Mouse (Mus musculus) A20 (cell line): ENCODE data around the gene Birc7.

Experiments
- DNase-seq: peaks from one replicate; pipeline ENCODE4 v3.0.0-alpha.2; 2011; ENCODE audit warnings: low read depth, low spot score

Gene Birc7

DNA sequence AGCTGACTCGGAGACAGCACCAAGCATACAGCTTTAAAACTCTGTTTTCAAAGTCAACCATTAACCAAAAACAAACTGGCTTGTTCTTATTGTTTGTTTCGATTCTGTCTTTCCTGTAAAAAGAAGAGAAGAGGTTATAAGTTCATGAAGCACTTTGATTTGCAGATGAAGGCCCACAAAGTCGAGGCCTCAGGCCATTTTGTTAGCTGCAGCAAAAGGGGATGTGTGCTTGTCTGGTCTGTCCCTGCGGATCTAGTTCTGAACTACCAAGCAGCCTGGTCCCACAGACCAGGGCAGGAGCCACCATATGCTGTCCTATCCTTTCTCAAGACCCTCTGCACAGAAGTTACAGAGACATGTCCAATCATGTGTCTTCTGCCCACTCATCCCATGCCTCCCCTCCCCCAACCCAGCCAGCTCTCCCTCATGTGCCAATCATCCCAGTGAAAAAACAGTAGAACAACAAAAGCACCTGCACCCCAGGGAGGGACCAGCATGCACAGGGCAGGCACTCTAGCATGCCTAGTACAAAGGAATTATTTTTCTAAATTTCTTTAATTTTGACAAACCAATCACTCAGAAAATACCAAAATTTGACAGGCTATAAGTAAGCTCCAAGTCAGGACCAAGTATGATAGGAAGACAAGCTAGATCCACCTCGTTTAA is 23.1 kb upstream of the Birc7 start:
- DNase-seq, result no peak

DNA sequence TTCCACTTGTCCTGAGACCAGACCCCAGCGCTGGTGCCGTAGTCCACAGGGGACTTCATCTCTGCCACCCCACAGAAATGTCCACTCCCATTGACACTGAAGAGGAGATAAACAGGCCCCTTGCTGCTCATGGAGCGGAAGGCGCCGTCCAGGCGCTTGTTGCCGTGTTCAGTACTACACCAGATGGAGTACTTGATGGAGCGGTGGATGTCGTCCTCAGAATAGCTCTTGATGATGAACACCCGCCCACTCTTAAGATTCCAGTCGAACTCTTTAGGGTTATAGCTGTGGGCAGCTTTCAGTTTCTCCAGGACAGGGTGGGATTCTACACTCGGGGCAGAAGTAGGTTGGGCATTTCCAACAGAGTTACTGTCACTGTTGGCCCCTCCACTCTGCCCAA is 17.9 kb upstream of the Birc7 start:
- DNase-seq, result no peak

DNA sequence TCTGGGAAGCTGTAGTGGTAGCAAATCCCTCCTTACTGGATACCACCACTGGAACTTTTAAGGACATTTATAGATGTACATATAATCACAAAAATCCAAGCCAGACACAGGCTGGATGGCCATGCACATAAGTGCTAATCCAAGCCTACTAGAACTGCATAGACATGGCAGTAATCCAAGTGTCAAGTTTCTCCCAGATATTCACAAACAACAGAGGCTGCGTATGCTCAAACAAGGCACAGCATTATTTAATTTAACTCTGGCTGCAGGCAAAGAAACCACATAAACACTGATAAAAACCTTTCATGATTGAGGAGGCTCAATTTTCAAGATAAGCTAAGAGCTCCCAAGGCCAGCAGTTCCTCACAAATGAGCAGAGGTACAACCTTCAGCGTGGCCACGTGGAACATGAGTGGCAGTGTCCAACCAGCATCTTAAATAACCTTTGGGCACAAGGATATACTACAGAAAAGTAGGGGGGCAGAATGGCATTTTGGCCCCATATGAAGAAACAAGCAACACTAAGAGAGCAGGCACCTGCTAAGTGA is 12.9 kb upstream of the Birc7 start:
- DNase-seq, result no peak

DNA sequence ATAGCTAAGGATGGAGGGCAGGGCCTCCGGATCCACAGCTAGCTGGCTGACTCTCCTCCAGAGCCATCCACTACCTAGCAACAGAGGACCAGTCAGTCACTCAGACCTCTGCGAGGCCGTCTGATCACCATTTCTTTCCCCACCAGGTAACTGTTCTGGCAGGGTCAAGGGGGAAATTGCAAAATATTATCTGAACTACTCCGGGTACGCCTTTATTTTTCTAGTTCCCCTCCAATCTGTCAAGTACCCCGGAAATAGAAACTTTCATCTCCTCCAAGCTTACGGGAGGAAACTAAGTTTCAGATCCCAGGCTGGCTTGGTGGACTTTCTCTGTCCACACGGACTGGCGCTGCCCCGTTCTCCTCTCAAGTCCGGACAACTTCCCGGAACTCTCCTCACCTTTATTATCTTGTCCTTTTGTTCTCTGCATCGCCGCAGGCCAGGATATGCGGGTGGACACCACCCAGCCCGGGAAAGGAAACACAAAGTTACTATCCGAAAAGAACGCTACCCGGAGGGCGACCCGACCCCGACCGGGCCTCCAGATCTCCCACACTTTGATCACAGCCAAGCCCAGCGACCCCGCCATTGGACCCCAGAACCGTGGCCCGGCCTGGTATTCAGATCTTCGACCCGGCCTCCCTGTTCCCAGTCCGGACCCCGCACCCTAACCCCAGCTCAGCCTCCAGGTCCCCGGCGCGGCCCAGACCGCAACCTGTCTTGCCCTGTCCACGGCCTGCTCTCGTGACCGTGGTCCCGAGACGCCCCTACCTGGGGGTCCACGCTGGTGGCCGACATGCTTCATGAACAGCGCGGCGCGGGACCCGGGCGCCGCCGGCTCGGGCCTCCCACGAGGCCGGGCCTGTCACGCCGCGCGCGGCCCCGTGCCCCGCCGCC is 8.7 kb upstream of the Birc7 start:
- DNase-seq, result peak; percentile 37

DNA sequence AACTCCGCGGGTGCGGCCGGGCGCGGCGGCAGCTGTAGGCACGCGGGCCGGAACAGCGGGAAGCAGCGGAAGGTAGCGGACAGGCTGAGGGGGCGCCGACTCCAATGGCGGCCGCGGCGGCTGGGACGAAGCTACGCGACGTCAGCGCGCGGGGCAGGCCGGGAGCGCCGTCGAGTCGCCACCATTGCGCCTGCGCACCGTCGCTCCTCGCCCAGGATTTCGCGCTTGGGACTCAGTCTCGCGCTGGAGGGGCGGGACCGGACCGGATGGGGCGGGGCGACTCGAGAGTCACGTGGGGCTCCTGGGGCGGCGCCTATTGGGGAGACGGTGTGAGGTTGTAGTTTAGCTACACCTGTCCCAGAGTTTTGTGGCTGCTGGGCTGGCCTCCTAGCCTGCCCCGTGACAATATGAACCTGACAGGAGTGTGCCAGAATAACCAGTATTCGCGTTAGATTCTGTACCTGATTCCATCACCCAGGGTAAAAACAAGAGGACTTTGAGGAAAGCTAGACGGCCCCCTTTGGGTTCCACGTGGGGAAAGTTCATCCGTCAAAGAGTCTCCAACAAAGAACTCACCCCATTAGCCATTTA is 7.9 kb upstream of the Birc7 start, which contains the start of gene Ythdf1:
Gene Ythdf1, minus strand, starts transcription at position 140 of the 591 bp plus-strand sequence.
- DNase-seq, result peak; percentile 96

DNA sequence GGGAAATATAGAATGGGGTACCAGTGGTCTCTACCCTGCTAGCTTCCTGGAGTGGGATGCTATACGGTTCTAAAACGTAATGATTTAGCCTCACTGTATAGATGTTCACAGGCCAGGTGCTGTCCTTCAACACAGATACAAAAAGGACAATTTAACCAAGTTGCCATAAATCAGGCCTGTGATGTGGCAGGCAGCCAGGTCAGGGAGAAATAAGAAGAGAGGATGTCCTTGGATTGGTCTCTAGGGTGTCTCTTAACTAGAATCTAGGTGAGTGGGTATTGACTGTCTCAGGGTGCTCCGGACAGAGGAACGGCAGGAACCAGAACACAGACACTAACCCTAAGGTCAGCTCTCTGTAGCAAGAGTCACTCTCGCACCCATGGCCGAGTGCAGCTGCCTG is 6.1 kb upstream of the Birc7 start:
- no peak for DNase-seq

DNA sequence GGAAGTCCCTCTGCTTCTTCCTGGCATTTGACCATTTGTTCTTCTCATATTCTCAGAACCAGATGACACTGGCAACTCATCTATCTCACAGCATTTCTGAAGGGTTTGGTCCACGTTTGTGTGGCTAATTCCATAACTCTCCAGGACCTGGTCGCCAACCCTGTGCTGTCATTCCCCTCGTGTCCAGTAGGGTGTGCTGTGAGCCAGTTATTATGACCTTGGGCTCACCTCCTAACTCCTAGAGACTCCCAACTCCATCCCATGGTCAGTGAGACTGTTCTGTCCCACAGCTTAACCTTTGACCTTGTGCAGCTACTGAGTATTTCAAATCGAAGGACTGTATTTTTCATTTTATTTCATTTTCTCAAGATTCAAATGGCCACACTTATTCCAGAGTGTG is 3.6 kb upstream of the Birc7 start:
- DNase-seq, result peak; percentile 51

DNA sequence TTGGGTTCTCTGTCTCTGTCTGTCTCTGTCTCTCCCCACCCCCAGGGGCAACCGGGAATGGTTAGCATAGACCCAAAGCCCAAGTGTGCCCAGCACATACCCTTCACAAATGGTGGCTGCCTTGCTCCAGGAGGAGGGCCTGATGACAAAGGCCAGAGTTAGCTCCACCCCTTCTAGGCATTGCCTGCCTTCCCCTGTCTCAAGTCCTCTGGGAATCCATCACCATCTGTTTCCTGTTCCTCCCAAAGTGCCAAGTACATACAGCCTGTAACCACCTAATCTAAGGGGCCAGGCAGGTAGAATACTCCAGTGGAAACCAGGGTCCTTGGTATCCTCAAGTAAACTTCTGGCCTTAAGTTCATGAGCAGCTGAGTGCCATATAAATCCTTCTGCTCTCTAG is 3.6 kb downstream of the Birc7 start:
- DNase-seq, result no peak

DNA sequence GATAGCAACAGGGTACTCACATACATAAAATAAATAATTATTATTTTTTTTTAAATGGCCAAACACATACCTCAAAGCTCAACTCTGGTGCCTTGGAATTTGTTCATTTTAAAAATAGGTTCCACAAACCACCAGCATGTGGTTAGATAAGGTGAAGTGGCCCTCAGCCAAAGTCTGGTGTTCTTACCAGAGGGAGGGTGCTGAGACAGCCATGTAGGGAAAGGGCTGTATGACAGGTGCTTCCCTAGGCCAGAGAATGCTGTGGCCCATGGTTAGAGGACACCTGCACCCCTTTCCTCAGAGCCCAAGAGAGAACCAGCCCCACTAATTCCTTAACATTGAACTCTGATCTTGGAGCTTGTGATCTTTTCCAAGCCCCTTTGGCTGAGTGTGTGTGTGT is 11.4 kb downstream of the Birc7 start:
- no peak for DNase-seq

DNA sequence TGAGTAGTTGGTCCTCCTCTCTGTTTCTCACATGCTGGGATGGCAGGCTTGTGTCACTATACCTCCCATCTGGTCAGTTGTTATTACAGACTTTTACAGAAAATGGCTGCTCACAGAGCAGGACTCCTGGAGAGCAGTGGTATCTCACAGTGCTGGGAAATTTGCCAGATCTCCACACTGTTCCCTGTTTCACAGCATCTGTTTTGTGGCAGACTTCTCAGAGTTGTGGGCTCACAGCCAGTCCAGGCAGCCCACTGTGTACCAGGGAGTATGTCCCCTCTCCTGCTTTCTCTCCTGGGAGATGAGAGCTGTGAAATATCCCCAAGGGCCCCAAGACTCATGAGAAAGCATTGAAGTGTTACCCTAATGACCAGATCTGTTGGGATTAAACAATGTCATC is 13.0 kb downstream of the Birc7 start:
- DNase-seq, result no peak

DNA sequence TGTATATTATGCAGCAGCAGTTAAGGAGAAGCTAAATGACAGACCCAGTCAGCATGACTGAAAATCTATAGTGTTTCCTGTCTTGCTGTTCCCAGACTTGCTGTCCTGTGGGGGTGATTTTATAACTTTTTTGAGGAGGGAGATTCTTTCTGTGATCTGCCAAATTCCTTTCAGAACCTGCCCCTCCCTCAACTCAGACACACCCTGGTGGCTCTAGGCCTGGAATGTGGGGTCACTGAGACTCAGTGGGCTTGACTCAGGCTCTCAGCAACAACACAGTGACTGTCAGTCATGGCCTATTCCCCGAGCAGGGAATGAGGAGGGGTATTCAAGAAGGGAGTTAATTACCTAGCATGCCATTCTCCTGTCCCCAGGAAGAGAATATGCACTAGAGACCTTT is 21.1 kb downstream of the Birc7 start:
- DNase-seq, result no peak

DNA sequence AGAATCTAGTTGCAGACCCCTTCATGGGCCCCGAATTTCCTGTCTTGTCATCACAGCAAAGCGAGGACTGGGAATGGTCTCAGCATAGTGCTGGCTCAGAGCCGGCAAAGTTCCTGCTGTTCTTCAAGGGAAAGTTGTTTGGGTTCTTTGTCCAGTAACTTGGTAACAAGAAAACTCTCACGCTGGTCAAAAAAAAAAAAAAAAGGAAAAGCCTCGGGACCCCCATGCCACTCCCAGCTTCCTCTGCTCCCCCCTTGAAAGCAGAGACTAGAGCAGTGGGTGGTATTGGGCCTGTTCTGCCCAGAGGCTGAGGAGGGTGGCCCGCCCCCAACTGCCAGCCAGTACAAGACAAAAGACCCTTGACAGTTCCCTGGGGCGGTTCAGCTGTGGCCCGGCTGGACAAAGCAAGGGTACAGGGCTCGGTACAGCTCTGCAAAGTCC is 23.9 kb downstream of the Birc7 start:
- DNase-seq, result no peak

DNA sequence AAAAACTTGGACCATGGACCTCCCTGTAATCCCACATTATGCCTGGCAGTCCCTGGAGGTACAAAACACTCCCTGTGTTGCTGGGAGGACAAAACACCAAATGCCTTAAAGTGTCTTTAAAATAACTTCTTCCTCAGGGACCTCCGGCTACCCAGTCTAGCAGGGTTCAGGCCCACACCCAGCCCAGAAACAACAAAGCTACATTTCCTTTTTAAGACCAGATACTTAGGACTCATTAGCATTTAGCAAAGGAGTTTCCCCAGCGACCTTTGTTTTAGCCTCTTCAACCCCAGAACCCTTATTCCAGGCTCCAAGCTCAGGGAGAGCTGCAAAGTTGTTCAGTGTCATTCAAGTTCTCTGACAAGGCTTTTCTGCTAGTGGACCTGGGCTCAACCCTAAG is 24.8 kb downstream of the Birc7 start:
- DNase-seq, result no peak

DNA sequence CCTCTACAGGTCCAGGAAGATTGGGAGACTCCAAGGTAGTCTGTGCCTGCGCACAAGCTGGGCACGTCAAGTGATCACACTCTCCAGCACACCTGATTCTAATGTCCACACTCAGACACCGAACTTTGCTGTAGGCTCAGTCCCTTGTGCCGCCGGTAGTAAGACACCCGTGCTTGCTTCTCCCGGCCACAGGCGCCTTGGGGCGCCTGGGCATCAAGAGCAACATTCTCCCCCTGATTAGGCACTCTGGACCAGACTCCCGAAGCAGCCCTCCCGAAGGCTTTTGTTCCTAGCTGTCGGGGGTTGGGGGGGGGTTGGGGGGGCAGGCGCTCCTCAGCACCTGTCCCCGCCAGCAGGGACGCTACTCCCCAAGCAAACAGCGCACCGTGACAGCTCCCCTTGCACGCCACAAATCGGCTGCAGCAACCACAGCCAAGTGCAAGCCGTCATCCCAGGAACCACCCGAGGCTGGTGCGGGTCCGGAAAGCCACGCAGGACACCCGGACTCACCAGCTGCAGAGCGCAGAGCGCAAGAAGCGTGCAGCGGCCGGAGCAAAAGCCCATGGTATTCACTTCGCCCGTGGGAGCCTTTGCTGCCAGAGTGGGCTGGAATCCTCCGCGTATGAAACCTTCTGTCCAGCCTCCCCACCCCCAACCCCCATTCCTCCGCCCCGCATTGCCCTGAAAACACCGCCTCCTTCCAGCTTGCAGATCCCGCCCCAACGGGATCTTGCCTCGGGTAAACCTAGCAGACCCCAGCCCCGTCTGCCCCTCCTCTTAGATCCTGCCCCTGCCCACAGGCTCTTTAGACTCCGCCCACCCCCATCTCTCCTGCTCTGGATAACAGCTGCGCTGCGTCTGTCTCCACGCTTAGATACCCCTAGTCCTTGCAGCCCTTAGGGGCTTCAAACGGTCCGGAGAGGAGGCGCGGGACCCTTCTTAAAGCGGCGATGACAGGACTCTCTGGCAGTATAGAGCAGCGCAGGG is 25.5 kb downstream of the Birc7 start, which contains the start of gene Nkain4:
Gene Nkain4, minus strand, starts transcription at position 639 of the 987 bp plus-strand sequence.
- no peak for DNase-seq

DNA sequence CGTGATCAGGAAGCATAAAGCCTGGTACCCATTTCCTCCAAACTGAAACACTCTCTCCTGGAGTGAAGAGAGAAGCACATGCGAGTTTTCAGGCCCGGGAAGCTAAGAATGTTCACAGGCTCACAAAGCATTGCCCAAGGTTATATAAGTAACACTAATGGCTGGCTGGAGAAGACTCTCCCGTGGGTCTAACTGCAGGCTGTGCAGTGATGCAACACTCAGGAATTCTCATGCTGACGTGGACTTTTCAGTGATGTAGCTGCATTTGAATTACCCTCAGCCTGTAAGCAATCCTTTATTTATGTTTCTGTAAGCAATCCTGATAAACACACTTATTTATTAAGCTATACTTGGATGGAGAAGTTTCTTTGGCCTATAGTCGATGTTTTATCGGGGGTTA is 30.8 kb downstream of the Birc7 start:
- DNase-seq, result no peak

DNA sequence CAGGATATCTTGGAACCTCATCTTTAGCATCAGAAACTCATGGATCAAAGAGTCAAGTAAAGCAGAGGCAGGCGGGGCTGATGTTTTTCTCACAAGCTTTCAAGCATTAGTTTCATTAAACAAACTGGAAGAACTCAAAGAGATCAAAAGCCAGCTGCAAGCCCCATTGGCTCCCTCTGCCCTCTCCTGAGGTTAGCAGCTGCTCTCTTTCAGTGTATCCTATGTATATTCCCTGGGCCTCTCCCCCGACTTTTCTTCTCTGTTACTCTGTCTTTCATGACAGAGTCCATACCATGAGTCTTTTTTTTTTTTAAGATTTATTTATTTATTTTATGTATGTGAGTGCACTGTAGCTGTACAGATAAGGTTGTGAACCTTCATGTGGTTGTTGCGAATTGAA is 31.4 kb downstream of the Birc7 start:
- no peak for DNase-seq

DNA sequence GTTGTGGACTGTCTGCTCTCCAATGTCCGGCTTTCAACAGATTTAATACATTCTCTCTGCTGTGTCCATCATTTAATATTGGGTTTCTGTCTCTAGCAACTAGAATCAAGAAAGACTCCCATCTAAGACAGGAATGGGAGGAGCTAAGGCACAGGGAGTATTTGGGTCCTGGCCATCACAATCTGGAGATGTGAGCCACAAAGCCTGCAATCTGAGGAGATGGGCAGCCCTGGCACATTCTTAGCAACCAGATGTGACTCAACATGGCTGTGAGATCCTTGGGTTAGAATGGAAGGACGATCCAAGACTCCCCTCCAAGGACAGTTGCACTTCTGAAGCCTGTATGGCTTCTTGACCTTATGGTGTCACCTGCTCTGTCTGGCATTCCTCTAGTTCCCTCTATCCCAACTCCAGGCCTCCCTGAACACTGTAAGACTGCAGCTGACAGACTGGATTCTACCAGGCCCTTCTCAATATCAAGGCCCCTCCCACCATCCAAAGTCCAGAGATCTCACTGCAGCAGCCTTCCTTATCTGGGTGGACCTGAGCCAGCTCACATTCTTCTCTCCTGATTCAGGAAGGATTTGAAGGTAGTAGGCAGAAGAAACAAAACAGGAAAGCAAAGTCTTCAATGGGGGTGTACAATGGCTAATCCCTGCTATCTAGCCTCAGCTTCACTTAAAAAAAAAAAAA is 33.9 kb downstream of the Birc7 start:
- no peak for DNase-seq

DNA sequence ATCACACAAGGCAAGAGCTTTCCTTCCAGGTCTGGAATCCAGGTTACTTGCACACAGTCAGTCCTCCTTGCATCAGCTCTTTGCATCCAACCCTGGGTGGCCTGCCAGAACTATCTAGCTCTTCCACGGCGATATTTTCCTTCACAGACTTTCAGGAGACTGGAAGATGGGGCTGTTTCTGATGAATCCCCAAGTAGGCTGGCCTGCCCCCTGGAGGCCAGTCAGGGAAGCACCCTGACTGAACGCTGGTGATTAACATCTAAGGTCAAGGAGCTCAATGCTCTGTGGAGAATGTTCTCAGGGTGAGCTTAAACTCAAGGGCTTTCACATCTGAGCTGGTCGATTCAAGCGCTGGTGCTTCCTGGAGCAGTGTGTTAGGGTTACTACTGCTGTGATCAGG is 35.1 kb downstream of the Birc7 start:
- peak; percentile 68 for DNase-seq

DNA sequence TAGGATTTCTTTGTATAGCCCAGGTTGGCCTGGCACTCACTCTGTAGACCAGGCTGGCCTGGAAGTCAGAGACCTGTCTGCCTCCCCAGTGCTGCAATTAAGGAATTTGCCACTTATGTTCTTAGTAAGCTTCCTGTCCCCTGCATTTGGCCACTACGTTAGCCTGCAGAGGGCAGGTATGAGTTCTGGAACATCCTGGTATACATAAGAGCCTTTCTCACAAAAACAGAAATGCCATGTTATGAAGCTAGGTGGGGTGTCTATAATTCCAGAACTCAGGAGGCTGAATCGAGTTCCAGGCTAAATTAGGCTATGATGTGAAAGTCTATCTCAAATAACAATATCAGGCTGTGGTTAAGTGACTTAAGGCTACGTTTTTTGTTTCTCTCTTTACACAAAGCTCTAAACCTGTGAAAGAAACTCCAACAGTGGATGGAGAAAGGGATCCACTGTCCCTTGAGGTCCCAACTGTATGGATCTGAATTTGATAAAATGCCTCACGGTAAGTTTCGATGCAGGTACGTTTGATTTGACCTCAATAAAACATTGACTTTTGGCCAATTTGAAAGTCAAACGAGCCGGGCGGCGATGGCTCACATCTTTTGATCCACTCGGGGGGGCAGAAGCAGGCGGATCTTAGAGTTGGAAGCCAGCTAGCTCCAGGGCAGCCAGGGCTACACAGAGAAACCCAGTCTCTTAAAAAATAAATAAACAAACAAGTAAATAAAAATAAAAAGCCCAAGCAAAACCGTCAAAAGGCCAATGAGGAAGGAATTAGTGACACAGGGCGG is 37.5 kb downstream of the Birc7 start:
- DNase-seq, result peak; percentile 71
